Mouse (Mus musculus): ENCODE data around the gene Eif2ak1.

DNA sequence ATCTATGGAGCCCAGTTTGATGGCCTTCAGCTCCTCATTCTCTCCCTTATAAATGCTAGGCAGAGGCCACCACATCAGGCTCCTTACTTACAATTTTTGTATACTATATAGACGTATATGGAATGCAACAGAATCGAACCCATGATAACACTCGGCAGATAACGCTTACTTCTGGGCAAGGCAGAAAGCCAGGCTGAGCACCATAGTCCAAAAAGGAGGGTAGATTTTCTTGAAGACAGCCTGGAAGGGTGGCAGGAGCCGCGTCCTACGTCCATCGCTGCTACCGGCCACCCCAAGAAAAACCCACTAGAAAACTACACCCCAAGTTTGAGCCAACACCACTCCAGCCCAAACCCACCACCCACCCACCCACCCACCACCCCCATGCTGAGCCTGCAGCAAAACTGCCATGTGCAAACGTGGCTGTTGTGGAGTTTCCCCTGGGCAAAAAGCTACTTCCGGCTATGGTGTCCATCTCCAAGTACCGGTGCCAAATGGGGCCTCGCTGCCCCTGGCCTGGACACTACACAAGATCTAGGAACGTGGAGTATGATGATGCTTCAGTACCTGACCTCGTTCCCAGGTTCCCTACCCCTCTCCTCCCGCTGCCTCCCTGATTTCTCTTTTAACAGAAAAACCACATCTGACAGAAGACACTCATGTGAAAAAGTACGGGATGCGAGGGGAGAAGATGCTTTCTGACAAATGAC, 13.4 kb upstream of the Eif2ak1 start:
- no peak for TF ChIP-seq CTCF (IDR thresholded peaks at IDR 0.05; ENCODE audit: low read depth, low read length)
- no peak for TF ChIP-seq POLR2A (IDR thresholded peaks at IDR 0.05; ENCODE audit: extremely low read depth, insufficient read depth, low read length)

Measured in liver, adult 2 months (tissue).